Mouse (Mus musculus): ENCODE measurements around the gene Elp1.

GRCm38 (mm10) chr4:56768913-56769312 lies 33.2 kb downstream of the Elp1 start:
- no peak for TF ChIP-seq GATA1 (IDR thresholded peaks at IDR 0.05; ENCODE audit: borderline replicate concordance, low read length)
- TF ChIP-seq FLI1 (IDR thresholded peaks at IDR 0.05; ENCODE audit: low read length) = no peak
